Comparison of ENCODE assay signal across 13 mouse cellular contexts in the genomic region with DNA sequence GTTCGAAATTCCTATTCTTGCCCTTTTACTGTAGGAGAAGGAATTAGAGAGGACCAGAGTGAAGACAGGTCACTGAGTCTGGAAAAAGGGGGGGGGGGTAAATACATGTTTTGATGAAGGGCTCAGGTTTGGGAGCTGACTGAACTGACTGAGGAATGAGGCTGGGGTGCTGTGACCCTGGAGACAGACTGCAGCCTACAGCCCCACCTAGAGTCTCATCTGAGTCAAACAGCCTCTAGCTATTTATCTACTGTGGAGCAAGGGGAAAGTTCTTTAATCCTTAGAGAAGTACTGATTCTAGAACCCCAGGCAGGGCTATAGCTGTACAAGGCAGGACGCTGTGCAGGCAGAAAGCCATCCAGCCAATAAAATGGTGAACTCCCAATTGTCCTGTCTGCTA.
DNase-seq lines count a peak whose midpoint lies in the region; ATAC-seq and TF ChIP-seq lines count a peak whose summit lies in the region.
"Had no signal": no experiment of that assay in that cellular context is flagged by ENCODE, and none has a peak within 500 bp of the region (broad histone marks: within the 10 kb centered on the region; RNA-seq: fewer than 3 reads in every experiment).

No protein-coding gene starts in this region.

- no peaks in the 10 kb centered on the region for H3K9me3 ChIP-seq in heart, embryonic 11.5 days (replicated peaks; ENCODE audit: control insufficient read depth, low read length)
- H3K9me3 ChIP-seq in liver, embryonic 11.5 days (ENCODE audit: control insufficient read depth, low read length): no peaks in the 10 kb centered on the region
- H3K9me3 ChIP-seq in ES-Bruce4 (replicated peaks; ENCODE audit: control insufficient read depth, insufficient read depth, low read length, poor library complexity, severe bottlenecking): no peaks in the 10 kb centered on the region
- H3K9me3 ChIP-seq: limb, embryonic 13.5 days; midbrain, embryonic 10.5 days had no signal

- no peaks in the 10 kb centered on the region for H3K79me2 ChIP-seq in heart, adult 2 months (replicated peaks; ENCODE audit: control insufficient read depth, insufficient read depth, low read length)
- H3K79me2 ChIP-seq in liver, adult 2 months (ENCODE audit: control insufficient read depth, insufficient read depth, low read length): no peaks in the 10 kb centered on the region

- ATAC-seq in heart, embryonic 11.5 days (replicated peaks; ENCODE audit: insufficient number of reproducible peaks, low FRiP score, low TSS enrichment): no peak
- ATAC-seq in liver, embryonic 11.5 days (replicated peaks; ENCODE audit: low FRiP score): no peak; the same call in 1 of the 2 replicates

- TF ChIP-seq EP300 in heart, adult 2 months (IDR thresholded peaks at IDR 0.05; ENCODE audit: insufficient read depth, low read depth, low read length): no peak
- TF ChIP-seq EP300 in ES-Bruce4 (IDR thresholded peaks at IDR 0.05; ENCODE audit: insufficient read depth, low read depth, low read length): no peak

- 87% methylated on average over 2 of the region's 2 CpGs for WGBS in heart, adult 2 months
- WGBS in heart, embryonic 11.5 days (ENCODE audit: insufficient replicate concordance): 80% methylated on average over 2 of the region's 2 CpGs
- 90% methylated on average over 2 of the region's 2 CpGs for WGBS in liver, adult 2 months
- 80% methylated on average over 2 of the region's 2 CpGs for WGBS in liver, embryonic 11.5 days
- WGBS in thymus, adult 2 months: 97% methylated on average over 2 of the region's 2 CpGs

- no peak overlapping the region for H3K9ac ChIP-seq in heart, adult 2 months (ENCODE audit: low read depth, low read length)
- no peak overlapping the region for H3K9ac ChIP-seq in heart, embryonic 11.5 days (ENCODE audit: low read depth, low read length)
- H3K9ac ChIP-seq in liver, adult 2 months (ENCODE audit: low read depth, low read length): no peak overlapping the region
- H3K9ac ChIP-seq in liver, embryonic 11.5 days (ENCODE audit: low read depth, low read length): no peak overlapping the region
- no peak overlapping the region for H3K9ac ChIP-seq in ES-Bruce4 (ENCODE audit: low read depth, poor library complexity, severe bottlenecking)
- H3K9ac ChIP-seq: limb, embryonic 13.5 days had no signal

- no peak overlapping the region for H3K27ac ChIP-seq in heart, adult 2 months
- no peak overlapping the region for H3K27ac ChIP-seq in heart, embryonic 11.5 days (ENCODE audit: low read depth, low read length)
- H3K27ac ChIP-seq in liver, adult 2 months (replicated peaks; ENCODE audit: insufficient read depth, low read depth, low read length): no peak overlapping the region
- no peak overlapping the region for H3K27ac ChIP-seq in liver, embryonic 11.5 days (ENCODE audit: low read depth, low read length)
- H3K27ac ChIP-seq in ES-Bruce4 (ENCODE audit: insufficient read depth, low read length): no peak overlapping the region
- H3K27ac ChIP-seq in cortical plate, adult 2 months (ENCODE audit: insufficient read depth, low read length): no peak overlapping the region
- H3K27ac ChIP-seq in thymus, adult 2 months (ENCODE audit: control insufficient read depth, insufficient read depth, low read length): no peak overlapping the region
- H3K27ac ChIP-seq: limb, embryonic 13.5 days; midbrain, embryonic 10.5 days had no signal

- H3K4me3 ChIP-seq in heart, adult 2 months: no peak overlapping the region
- H3K4me3 ChIP-seq in heart, embryonic 11.5 days (ENCODE audit: low read depth, low read length): no peak overlapping the region
- H3K4me3 ChIP-seq in liver, adult 2 months (ENCODE audit: insufficient read depth, low read depth, low read length): no peak overlapping the region
- H3K4me3 ChIP-seq in liver, embryonic 11.5 days (ENCODE audit: low read depth, low read length): no peak overlapping the region
- H3K4me3 ChIP-seq in ES-Bruce4 (ENCODE audit: low read depth, low read length): no peak overlapping the region
- no peak overlapping the region for H3K4me3 ChIP-seq in cortical plate, adult 2 months (ENCODE audit: insufficient read depth, low read length)
- H3K4me3 ChIP-seq in thymus, adult 2 months (ENCODE audit: control insufficient read depth, insufficient read depth, low read length): no peak overlapping the region
- H3K4me3 ChIP-seq: limb, embryonic 13.5 days; midbrain, embryonic 10.5 days had no signal

- intact Hi-C loops in heart, adult 2 months (cut with DNase I): no loop called here

- peak; percentile 38 for TF ChIP-seq CTCF in heart, adult 2 months (IDR thresholded peaks at IDR 0.05)
- TF ChIP-seq CTCF in liver, adult 2 months (IDR thresholded peaks at IDR 0.05; ENCODE audit: low read depth, low read length): peak; percentile 32
- TF ChIP-seq CTCF in ES-Bruce4 (IDR thresholded peaks at IDR 0.05; ENCODE audit: low read depth, low read length): peak; percentile 42
- 0 out of 2 replicates have a peak, but pooled peaks have one; percentile 16 for TF ChIP-seq CTCF in cortical plate, adult 2 months (IDR thresholded peaks at IDR 0.05; ENCODE audit: extremely low read depth, insufficient read depth, low read length)
- no peak for TF ChIP-seq CTCF in thymus, adult 2 months (IDR thresholded peaks at IDR 0.05; ENCODE audit: borderline replicate concordance, control insufficient read depth, extremely low read depth, insufficient read depth, low read length, poor library complexity)

- TF ChIP-seq POLR2A in heart, adult 2 months (IDR thresholded peaks at IDR 0.05; ENCODE audit: insufficient read depth, low read depth, low read length): no peak
- TF ChIP-seq POLR2A in liver, adult 2 months (IDR thresholded peaks at IDR 0.05; ENCODE audit: extremely low read depth, insufficient read depth, low read length): no peak
- TF ChIP-seq POLR2A in ES-Bruce4 (IDR thresholded peaks at IDR 0.05; ENCODE audit: insufficient read depth, low read length): no peak
- no peak for TF ChIP-seq POLR2A in cortical plate, adult 2 months (IDR thresholded peaks at IDR 0.05; ENCODE audit: extremely low read depth, insufficient read depth, low read length)
- no peak for TF ChIP-seq POLR2A in thymus, adult 2 months (IDR thresholded peaks at IDR 0.05; ENCODE audit: control insufficient read depth, extremely low read depth, insufficient read depth, low read length, poor library complexity)

- DNase-seq in heart, adult 2 months: no peak
- DNase-seq in liver, adult 2 months (ENCODE audit: extremely low read depth, low read depth, low spot score): no peak
- no peak for DNase-seq in liver, embryonic 11.5 days (ENCODE audit: low spot score)
- DNase-seq in thymus, adult 2 months: no peak
- DNase-seq in testis, postnatal 10 days (ENCODE audit: low spot score): no peak
- DNase-seq: heart, adult 11 months; layer of hippocampus, adult 9-11 months; right cerebral cortex, adult 18-20 months had no signal

- H3K36me3 ChIP-seq in heart, adult 2 months (ENCODE audit: control insufficient read depth, insufficient read depth, low read length): no peaks in the 10 kb centered on the region
- H3K36me3 ChIP-seq in heart, embryonic 11.5 days (ENCODE audit: control insufficient read depth, insufficient read depth, low read length): no peaks in the 10 kb centered on the region
- no peaks in the 10 kb centered on the region for H3K36me3 ChIP-seq in liver, adult 2 months (ENCODE audit: control insufficient read depth, insufficient read depth, low read length)
- no peaks in the 10 kb centered on the region for H3K36me3 ChIP-seq in liver, embryonic 11.5 days (ENCODE audit: control insufficient read depth, insufficient read depth, low read length)
- H3K36me3 ChIP-seq in ES-Bruce4 (ENCODE audit: control insufficient read depth, insufficient read depth, low read length, poor library complexity, severe bottlenecking): no peaks in the 10 kb centered on the region
- H3K36me3 ChIP-seq in thymus, adult 2 months (ENCODE audit: control insufficient read depth, insufficient read depth, low read length): no peaks in the 10 kb centered on the region
- H3K36me3 ChIP-seq: limb, embryonic 13.5 days; midbrain, embryonic 10.5 days had no signal

- peaks cover 1% of the 10 kb centered on the region; the same call in 1 of the 2 replicates for H3K4me1 ChIP-seq in heart, adult 2 months (ENCODE audit: control insufficient read depth, insufficient read depth, low read length)
- peaks cover 6% of the 10 kb centered on the region; the same call in 1 of the 2 replicates for H3K4me1 ChIP-seq in heart, embryonic 11.5 days (ENCODE audit: control insufficient read depth, insufficient read depth, low read length)
- H3K4me1 ChIP-seq in liver, adult 2 months (ENCODE audit: control insufficient read depth, insufficient read depth, low read length): no peaks in the 10 kb centered on the region
- no peaks in the 10 kb centered on the region for H3K4me1 ChIP-seq in liver, embryonic 11.5 days (replicated peaks; ENCODE audit: control insufficient read depth, insufficient read depth, low read length)
- no peaks in the 10 kb centered on the region for H3K4me1 ChIP-seq in ES-Bruce4 (ENCODE audit: control insufficient read depth, insufficient read depth, low read length)
- peaks cover 3% of the 10 kb centered on the region for H3K4me1 ChIP-seq in cortical plate, adult 2 months (ENCODE audit: control insufficient read depth, insufficient read depth, low read length)
- H3K4me1 ChIP-seq in thymus, adult 2 months (replicated peaks; ENCODE audit: control insufficient read depth, insufficient read depth, low read length): peaks cover 10% of the 10 kb centered on the region

- no peaks in the 10 kb centered on the region for H3K27me3 ChIP-seq in heart, adult 2 months (ENCODE audit: control insufficient read depth, insufficient read depth, low read length)
- H3K27me3 ChIP-seq in heart, embryonic 11.5 days (ENCODE audit: control insufficient read depth, insufficient read depth, low read length): no peaks in the 10 kb centered on the region
- no peaks in the 10 kb centered on the region for H3K27me3 ChIP-seq in liver, adult 2 months (ENCODE audit: control insufficient read depth, insufficient read depth, low read length)
- no peaks in the 10 kb centered on the region for H3K27me3 ChIP-seq in liver, embryonic 11.5 days (replicated peaks; ENCODE audit: control insufficient read depth, insufficient read depth, low read length)
- H3K27me3 ChIP-seq in ES-Bruce4 (ENCODE audit: control insufficient read depth, insufficient read depth, low read length, poor library complexity, severe bottlenecking): no peaks in the 10 kb centered on the region
- no peaks in the 10 kb centered on the region for H3K27me3 ChIP-seq in thymus, adult 2 months (ENCODE audit: control insufficient read depth, insufficient read depth, low read length)
- H3K27me3 ChIP-seq: limb, embryonic 13.5 days had no signal

- H3K4me2 ChIP-seq in heart, embryonic 11.5 days: no peak overlapping the region
- no peak overlapping the region for H3K4me2 ChIP-seq in liver, embryonic 11.5 days
- H3K4me2 ChIP-seq: limb, embryonic 13.5 days had no signal
